Mouse (Mus musculus): Measurements from ENCODE around the gene Gstp2. TPM values are rescaled to one million over a fixed set of nuclear protein-coding genes. Genes with fewer than 3 reads are reported as not detected.
"Not testable (repeated sequence)": the region's sequence is repeated elsewhere in the genome, so short reads cannot be mapped to it uniquely, and the experiment has no call there.

Gene Gstp2
- polyA plus RNA-seq, 1 experiment, result 6.7 TPM

- TF ChIP-seq MYOG (IDR thresholded peaks at IDR 0.05; ENCODE audit: control insufficient read depth in 1 of 3, insufficient read depth in 1 of 3, insufficient read length in 2 of 3, low read depth in 2 of 3) (no peak), CEBPB (IDR thresholded peaks at IDR 0.05; ENCODE audit: insufficient read depth, poor library complexity, severe bottlenecking) (no peak), SRF (IDR thresholded peaks at IDR 0.05; ENCODE audit: control insufficient read depth, insufficient read length, low read depth) (no peak), TCF3 (IDR thresholded peaks at IDR 0.05; ENCODE audit: insufficient read length, low read depth) (no peak), USF1 (IDR thresholded peaks at IDR 0.05; ENCODE audit: low read depth) (no peak), POLR2AphosphoS2 (IDR thresholded peaks at IDR 0.05; ENCODE audit: insufficient read length, low read depth) (no peak), E2F4 (IDR thresholded peaks at IDR 0.05; ENCODE audit: insufficient read depth) (no peak)
- H3K36me3 ChIP-seq (ENCODE audit: control insufficient read depth, insufficient read depth), result no peaks in the 10 kb centered on the region
- H3K27me3 ChIP-seq (ENCODE audit: control insufficient read depth, insufficient read depth, insufficient read length), result no peaks in the 10 kb centered on the region
- H3K4me2 ChIP-seq (ENCODE audit: low read depth), result peak overlapping the region; percentile 50
- no peak overlapping the region for H3K4me3 ChIP-seq
- H3ac ChIP-seq (ENCODE audit: control insufficient read depth, insufficient read length), result no peak overlapping the region
- peaks cover 4% of the 10 kb centered on the region for H3K79me2 ChIP-seq (ENCODE audit: control insufficient read depth, insufficient read depth)
These were observed 3.7 kb downstream of the Gstp2 start for GRCm38 (mm10) chr19:4042124-4042523.

GRCm38 (mm10) chr19:4041500-4041899 lies 4.3 kb downstream of the Gstp2 start:
- not testable (repeated sequence) for H3K27me3 ChIP-seq (ENCODE audit: control insufficient read depth, insufficient read depth, insufficient read length); H3K36me3 ChIP-seq (ENCODE audit: control insufficient read depth, insufficient read depth); H3ac ChIP-seq (ENCODE audit: control insufficient read depth, insufficient read length); H3K79me2 ChIP-seq (ENCODE audit: control insufficient read depth, insufficient read depth); H3K4me2 ChIP-seq (ENCODE audit: low read depth); H3K4me3 ChIP-seq

GRCm38 (mm10) chr19:4040941-4041340 lies 4.9 kb downstream of the Gstp2 start:
- H3K36me3 ChIP-seq (ENCODE audit: control insufficient read depth, insufficient read depth); H3ac ChIP-seq (ENCODE audit: control insufficient read depth, insufficient read length); H3K4me3 ChIP-seq; H3K27me3 ChIP-seq (ENCODE audit: control insufficient read depth, insufficient read depth, insufficient read length); H3K79me2 ChIP-seq (ENCODE audit: control insufficient read depth, insufficient read depth); H3K4me2 ChIP-seq (ENCODE audit: low read depth): not testable (repeated sequence)

- TF ChIP-seq POLR2A (IDR thresholded peaks at IDR 0.05; ENCODE audit: insufficient read length, low read depth) (peak; percentile 98), MYOG (IDR thresholded peaks at IDR 0.05; ENCODE audit: control insufficient read depth in 1 of 3, insufficient read depth in 1 of 3, insufficient read length in 2 of 3, low read depth in 2 of 3) (peak; percentile 22 to 94 (median 91)), E2F4 (IDR thresholded peaks at IDR 0.05; ENCODE audit: insufficient read depth) (no peak), POLR2AphosphoS2 (IDR thresholded peaks at IDR 0.05; ENCODE audit: insufficient read length, low read depth) (peak; percentile 99), CEBPB (IDR thresholded peaks at IDR 0.05; ENCODE audit: insufficient read depth, poor library complexity, severe bottlenecking) (no peak), REST (IDR thresholded peaks at IDR 0.05; ENCODE audit: insufficient read depth, insufficient read length) (peak; percentile 50), MAX (IDR thresholded peaks at IDR 0.05; ENCODE audit: low read depth) (no peak), SRF (IDR thresholded peaks at IDR 0.05; ENCODE audit: control insufficient read depth, insufficient read length, low read depth) (peak; percentile 98), MYOD1 (IDR thresholded peaks at IDR 0.05; ENCODE audit: control insufficient read depth in 1 of 3, insufficient read length in 2 of 3, low read depth in 2 of 3) (peak in 2 of 3 experiments; percentile 82 to 85), TCF3 (IDR thresholded peaks at IDR 0.05; ENCODE audit: insufficient read length, low read depth) (no peak), USF1 (IDR thresholded peaks at IDR 0.05; ENCODE audit: low read depth) (no peak), TCF12 (IDR thresholded peaks at IDR 0.05; ENCODE audit: insufficient read depth, poor library complexity, severe bottlenecking) (no peak)
- Histone ChIP-seq H3K27me3 (ENCODE audit: control insufficient read depth, insufficient read depth, insufficient read length) (no peaks in the 10 kb centered on the region), H3K4me2 (ENCODE audit: low read depth) (peak within 1 kb of the TSS; percentile 89), H3K4me3 (peak within 1 kb of the TSS; percentile 58), H3K36me3 (ENCODE audit: control insufficient read depth, insufficient read depth) (no peaks in the 10 kb centered on the region), H3ac (ENCODE audit: control insufficient read depth, insufficient read length) (peak within 1 kb of the TSS; percentile 34), H3K79me2 (ENCODE audit: control insufficient read depth, insufficient read depth) (peaks cover 10% of the 10 kb centered on the region)
These were observed 8.0 kb downstream of the Gstp2 start, which contains the start of gene Gstp1 for GRCm38 (mm10) chr19:4037788-4038232. TSS of gene Gstp1 (minus strand) at chr19:4037985.

- not testable (repeated sequence) for H3K27me3 ChIP-seq (ENCODE audit: control insufficient read depth, insufficient read depth, insufficient read length); H3K36me3 ChIP-seq (ENCODE audit: control insufficient read depth, insufficient read depth); H3K79me2 ChIP-seq (ENCODE audit: control insufficient read depth, insufficient read depth)
- Histone ChIP-seq H3ac (ENCODE audit: control insufficient read depth, insufficient read length) (peak overlapping the region; percentile 34), H3K4me2 (ENCODE audit: low read depth) (peak overlapping the region; percentile 89), H3K4me3 (peak overlapping the region; percentile 58)
These were observed 8.6 kb downstream of the Gstp2 start for GRCm38 (mm10) chr19:4037154-4037787.

GRCm38 (mm10) chr19:4036327-4037045 lies 9.3 kb downstream of the Gstp2 start:
- Histone ChIP-seq H3K27me3 (ENCODE audit: control insufficient read depth, insufficient read depth, insufficient read length) (no peaks in the 10 kb centered on the region), H3K36me3 (ENCODE audit: control insufficient read depth, insufficient read depth) (no peaks in the 10 kb centered on the region), H3ac (ENCODE audit: control insufficient read depth, insufficient read length) (no peak overlapping the region), H3K4me3 (peak overlapping the region; percentile 58), H3K4me2 (ENCODE audit: low read depth) (peak overlapping the region; percentile 71), H3K79me2 (ENCODE audit: control insufficient read depth, insufficient read depth) (peaks cover 10% of the 10 kb centered on the region)
- no peak for TF ChIP-seq MYOD1 (IDR thresholded peaks at IDR 0.05; ENCODE audit: control insufficient read depth in 1 of 3, insufficient read length in 2 of 3, low read depth in 2 of 3)
- TF ChIP-seq CEBPB (IDR thresholded peaks at IDR 0.05; ENCODE audit: insufficient read depth, poor library complexity, severe bottlenecking), result no peak
- no peak for TF ChIP-seq TCF12 (IDR thresholded peaks at IDR 0.05; ENCODE audit: insufficient read depth, poor library complexity, severe bottlenecking)
- no peak for TF ChIP-seq MAX (IDR thresholded peaks at IDR 0.05; ENCODE audit: low read depth)
- TF ChIP-seq SRF (IDR thresholded peaks at IDR 0.05; ENCODE audit: control insufficient read depth, insufficient read length, low read depth), result no peak
- no peak for TF ChIP-seq TCF3 (IDR thresholded peaks at IDR 0.05; ENCODE audit: insufficient read length, low read depth)

Data from myocyte (in vitro differentiated cells).